Mouse (Mus musculus): Measurements from ENCODE around the gene Akap13. TPM values are rescaled to one million over a fixed set of nuclear protein-coding genes. Genes with fewer than 3 reads are reported as not detected.

The Akap13 gene
- polyA plus RNA-seq, 1 experiment from 2014 or later = 31.2 TPM

DNA sequence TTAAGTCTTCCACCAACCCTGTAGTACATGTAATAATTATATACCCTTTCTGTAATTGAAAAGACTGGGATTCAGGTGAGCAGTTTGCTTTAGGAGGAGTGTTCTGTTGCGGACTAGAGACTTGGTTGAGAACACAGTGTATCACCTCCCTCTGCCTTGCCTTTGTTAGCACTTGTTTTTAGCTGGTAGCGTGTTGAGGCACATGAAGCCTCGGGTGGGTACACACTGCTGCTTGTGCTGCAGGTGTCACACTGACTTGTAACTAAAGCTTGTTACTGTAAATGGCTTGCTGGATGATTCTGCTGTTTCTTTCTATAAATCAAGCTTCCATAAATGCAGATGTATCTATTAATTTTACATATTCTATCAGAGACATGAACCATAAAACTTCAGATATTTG, 75.3 kb downstream of the Akap13 start:
- whole genome bisulfite sequencing = 90% methylated on average over 3 of the region's 3 CpGs
- H3K36me3 ChIP-seq = no peaks in the 10 kb centered on the region
- no peaks in the 10 kb centered on the region for H3K27me3 ChIP-seq (ENCODE audit: low read depth, poor library complexity, severe bottlenecking)
- peaks cover 3% of the 10 kb centered on the region; the same call in 1 of the 2 replicates for H3K4me1 ChIP-seq
- H3K9me3 ChIP-seq (replicated peaks) = no peaks in the 10 kb centered on the region
- H3K27ac ChIP-seq = no peak overlapping the region
- no peak for DNase-seq (ENCODE audit: low spot score)
- no peak overlapping the region for H3K4me3 ChIP-seq

DNA sequence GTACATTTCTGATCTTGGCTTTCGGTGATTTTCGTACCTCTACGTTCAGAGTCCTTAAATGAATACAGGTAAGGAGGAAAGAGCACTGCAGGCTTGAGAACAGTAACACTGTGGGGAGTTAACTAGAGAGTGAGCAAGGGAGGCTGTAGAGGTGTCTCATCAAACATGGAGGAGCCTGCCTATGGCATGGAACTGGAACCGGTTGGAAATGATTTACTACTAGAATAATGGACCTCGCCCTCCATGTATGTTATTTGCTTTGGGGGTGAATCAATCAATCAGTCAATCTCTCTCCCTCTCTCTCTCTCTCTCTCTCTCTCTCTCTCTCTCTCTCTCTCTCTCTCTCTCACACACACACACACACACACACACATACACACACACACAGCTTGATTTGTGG, 77.7 kb downstream of the Akap13 start:
- DNase-seq (ENCODE audit: low spot score) = no peak
- WGBS = 94% methylated on average over 5 of the region's 5 CpGs
- no peaks in the 10 kb centered on the region for H3K4me1 ChIP-seq
- H3K36me3 ChIP-seq = 0 out of 2 replicates have a peak, but pooled peaks cover 3% of the 10 kb centered on the region
- H3K27me3 ChIP-seq (ENCODE audit: low read depth, poor library complexity, severe bottlenecking) = no peaks in the 10 kb centered on the region
- no peaks in the 10 kb centered on the region for H3K9me3 ChIP-seq (replicated peaks)
- no peak overlapping the region for H3K4me3 ChIP-seq
- no peak overlapping the region for H3K27ac ChIP-seq

DNA sequence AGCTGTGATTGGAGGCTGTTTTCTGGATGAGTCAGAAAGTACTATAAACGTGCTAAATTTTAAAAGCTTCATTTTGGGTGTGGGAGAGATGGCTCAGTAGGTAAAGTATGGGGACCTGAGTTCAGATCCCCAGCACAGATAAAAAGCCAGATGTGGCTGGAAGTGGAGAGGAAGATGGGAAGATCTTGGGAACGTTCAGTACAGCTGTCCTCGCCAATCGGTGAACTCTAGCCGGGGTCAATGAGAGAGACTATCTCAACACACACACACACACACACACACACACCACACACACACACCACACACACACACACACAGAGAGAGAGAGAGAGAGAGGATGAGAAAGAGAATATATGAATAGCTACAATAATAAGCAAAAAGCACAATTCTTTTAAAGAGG, 81.0 kb downstream of the Akap13 start:
- H3K4me3 ChIP-seq = no peak overlapping the region
- 91% methylated on average over 5 of the region's 5 CpGs for WGBS

DNA sequence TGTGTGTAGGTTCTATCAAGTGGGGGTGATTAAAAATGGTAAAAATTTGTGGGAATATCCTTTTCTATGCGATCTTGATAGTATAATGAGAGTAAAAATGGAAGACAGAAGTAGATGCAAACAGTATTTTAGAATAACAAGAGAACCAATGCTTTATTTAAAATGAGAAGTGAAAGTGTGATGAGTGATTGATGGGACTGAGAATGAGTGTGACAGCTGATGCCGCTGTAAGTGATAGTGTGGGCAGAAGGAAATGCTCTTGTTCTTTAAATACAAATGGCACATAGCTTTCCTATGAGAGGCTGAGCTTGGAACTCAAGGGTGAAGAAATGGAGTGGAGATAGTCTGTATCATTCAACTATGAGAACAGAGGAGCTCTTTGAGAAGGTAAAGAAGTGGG, 82.2 kb downstream of the Akap13 start:
- 93% methylated on average over 2 of the region's 2 CpGs for WGBS
- Histone ChIP-seq H3K27ac (no peak overlapping the region), H3K9me3 (replicated peaks) (no peaks in the 10 kb centered on the region), H3K4me1 (no peaks in the 10 kb centered on the region), H3K27me3 (ENCODE audit: low read depth, poor library complexity, severe bottlenecking) (no peaks in the 10 kb centered on the region), H3K4me3 (no peak overlapping the region), H3K36me3 (peaks cover 8% of the 10 kb centered on the region; the same call in 1 of the 2 replicates)
- DNase-seq (ENCODE audit: low spot score) = no peak

More for the DNA sequence above, 81.0 kb downstream of the Akap13 start:
- DNase-seq (ENCODE audit: low spot score) = no peak
- no peaks in the 10 kb centered on the region for H3K9me3 ChIP-seq (replicated peaks)
- no peaks in the 10 kb centered on the region for H3K27me3 ChIP-seq (ENCODE audit: low read depth, poor library complexity, severe bottlenecking)
- H3K36me3 ChIP-seq = peaks cover 8% of the 10 kb centered on the region; the same call in 1 of the 2 replicates
- H3K27ac ChIP-seq = no peak overlapping the region
- H3K4me1 ChIP-seq = no peaks in the 10 kb centered on the region

DNA sequence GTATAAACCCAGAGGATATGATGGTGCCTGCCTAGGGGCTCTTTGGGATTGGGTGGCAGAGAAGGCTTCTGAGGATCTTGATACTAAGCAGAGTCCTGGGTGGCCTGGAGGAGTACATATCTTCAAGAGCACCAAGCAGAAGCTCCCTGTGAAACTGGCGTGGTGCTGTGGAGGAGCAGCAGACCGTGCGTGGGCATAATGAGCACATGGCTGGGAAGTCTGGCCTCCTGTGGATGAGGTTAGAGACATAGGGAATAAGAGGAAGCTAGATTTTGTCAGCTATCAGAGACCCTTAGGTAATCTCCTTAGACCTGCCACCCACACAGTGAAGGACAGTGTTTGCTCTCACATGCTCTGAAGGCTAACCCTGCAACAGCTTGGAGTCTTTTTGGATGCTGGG, 83.2 kb downstream of the Akap13 start:
- Histone ChIP-seq H3K36me3 (peaks cover 8% of the 10 kb centered on the region; the same call in 1 of the 2 replicates), H3K27me3 (ENCODE audit: low read depth, poor library complexity, severe bottlenecking) (no peaks in the 10 kb centered on the region), H3K4me3 (no peak overlapping the region), H3K9me3 (replicated peaks) (no peaks in the 10 kb centered on the region), H3K4me1 (no peaks in the 10 kb centered on the region), H3K27ac (no peak overlapping the region)
- no peak for DNase-seq (ENCODE audit: low spot score)
- WGBS = 90% methylated on average over 3 of the region's 3 CpGs

DNA sequence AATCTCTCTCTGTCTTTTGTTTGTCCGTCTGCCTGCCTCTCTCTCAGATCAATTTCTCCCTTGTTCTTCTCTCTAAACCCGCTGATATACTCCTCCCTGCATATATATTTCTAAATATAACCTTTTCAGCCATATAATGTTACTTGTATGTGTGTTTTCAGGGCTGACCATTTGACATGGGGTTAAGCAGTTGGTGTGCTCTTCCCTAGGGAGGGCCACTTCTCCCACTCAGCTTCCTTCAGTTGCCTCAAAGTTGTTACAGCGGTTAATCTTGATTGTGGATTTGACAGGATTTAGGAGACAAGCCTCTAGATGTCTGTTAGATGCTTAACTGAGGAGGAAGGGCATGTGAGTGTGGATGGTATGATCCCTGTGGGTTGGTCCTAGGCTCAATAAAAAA, 83.8 kb downstream of the Akap13 start:
- DNase-seq (ENCODE audit: low spot score) = no peak
- H3K27ac ChIP-seq = no peak overlapping the region
- H3K4me3 ChIP-seq = no peak overlapping the region
- H3K9me3 ChIP-seq (replicated peaks) = no peaks in the 10 kb centered on the region
- WGBS = 89% methylated on average over 3 of the region's 3 CpGs
- H3K36me3 ChIP-seq = peaks cover 8% of the 10 kb centered on the region; the same call in 1 of the 2 replicates
- H3K27me3 ChIP-seq (ENCODE audit: low read depth, poor library complexity, severe bottlenecking) = no peaks in the 10 kb centered on the region
- no peaks in the 10 kb centered on the region for H3K4me1 ChIP-seq

DNA sequence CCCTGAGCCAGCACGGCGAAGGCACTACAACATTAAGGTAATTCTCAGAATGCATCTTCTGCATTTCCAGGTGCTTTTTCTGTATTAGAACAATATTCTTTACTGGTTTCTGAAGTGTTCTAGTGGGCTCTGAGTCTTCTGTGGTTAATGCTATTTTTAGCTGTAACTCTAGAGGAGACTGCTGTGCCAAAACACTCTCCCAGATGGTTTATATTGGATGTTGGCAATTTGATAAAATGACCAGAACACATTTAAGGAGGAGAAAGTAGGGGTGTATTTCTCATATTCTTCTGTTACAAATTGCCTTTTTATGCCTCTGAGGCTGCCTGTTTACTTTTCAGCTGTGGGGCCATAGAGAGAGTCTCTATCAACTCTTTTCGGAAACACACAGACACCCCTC, 94.5 kb downstream of the Akap13 start:
- Histone ChIP-seq H3K27me3 (ENCODE audit: low read depth, poor library complexity, severe bottlenecking) (no peaks in the 10 kb centered on the region), H3K36me3 (peaks cover 6% of the 10 kb centered on the region), H3K27ac (no peak overlapping the region), H3K4me3 (no peak overlapping the region), H3K4me1 (no peaks in the 10 kb centered on the region), H3K9me3 (replicated peaks) (no peaks in the 10 kb centered on the region)
- WGBS = 91% methylated on average over 3 of the region's 3 CpGs
- DNase-seq (ENCODE audit: low spot score) = no peak

DNA sequence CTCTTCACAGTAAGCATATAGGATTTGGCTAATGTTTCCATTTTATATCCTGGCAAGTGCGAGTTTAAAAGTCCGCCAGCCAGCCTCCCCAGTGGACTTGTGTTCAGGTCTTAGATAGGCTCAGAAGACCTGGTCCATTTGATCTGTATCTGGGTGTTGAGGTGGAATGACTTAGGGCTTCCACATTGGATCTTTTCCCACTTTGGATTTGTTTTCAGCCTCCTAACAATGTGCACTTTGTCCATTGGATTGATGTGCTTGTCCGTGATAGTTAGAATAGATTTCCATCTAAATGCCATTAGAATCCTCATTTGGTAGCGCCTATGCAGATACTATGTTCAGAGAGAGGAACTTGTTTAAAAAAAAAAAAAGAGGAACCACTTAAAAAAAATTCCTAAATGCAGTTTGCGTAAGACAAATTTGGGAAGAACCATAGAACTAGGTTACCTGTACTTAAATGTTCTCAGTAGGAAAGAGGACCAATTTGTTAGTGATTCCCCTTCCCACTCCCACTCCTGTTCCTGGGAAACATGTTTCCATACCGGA, 95.5 kb downstream of the Akap13 start:
- H3K27me3 ChIP-seq (ENCODE audit: low read depth, poor library complexity, severe bottlenecking) = no peaks in the 10 kb centered on the region
- H3K36me3 ChIP-seq = peaks cover 6% of the 10 kb centered on the region
- H3K27ac ChIP-seq = no peak overlapping the region
- 96% methylated on average over 6 of the region's 6 CpGs for WGBS
- H3K4me3 ChIP-seq = no peak overlapping the region
- H3K4me1 ChIP-seq = no peaks in the 10 kb centered on the region
- H3K9me3 ChIP-seq (replicated peaks) = no peaks in the 10 kb centered on the region
- no peak for DNase-seq (ENCODE audit: low spot score)

DNA sequence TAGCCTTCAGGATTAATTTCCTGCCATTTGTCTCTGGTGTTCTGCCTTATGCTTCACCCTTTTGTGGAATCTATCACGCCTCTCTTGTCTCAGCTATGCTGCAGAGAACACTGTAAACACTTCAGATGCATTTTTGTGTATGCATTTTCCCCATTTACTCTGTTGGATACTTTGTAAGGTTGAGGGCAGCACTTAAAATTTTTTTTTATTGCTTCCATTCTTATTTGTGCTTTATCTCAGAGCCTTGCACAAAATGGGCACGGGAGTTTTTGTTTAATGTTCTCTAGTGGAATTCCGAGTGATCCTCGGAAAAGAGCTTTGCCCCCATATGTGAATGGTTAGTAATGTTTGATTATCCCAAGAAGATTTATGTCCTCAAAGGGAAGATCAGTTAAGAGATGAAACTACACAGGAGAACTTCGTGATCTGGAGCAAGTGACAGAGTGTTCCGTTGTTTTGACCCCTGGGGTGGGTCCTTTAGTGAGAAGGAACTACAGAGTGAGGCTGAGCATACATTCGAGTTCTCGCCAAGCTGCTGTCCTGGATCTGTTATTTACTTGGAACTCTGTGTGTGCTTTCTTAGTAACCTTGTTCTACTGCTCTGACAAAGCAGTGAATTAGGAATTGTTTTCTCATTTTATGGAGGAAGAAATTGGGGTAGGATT, 97.8 kb downstream of the Akap13 start:
- H3K9me3 ChIP-seq (replicated peaks) = no peaks in the 10 kb centered on the region
- no peak overlapping the region for H3K27ac ChIP-seq
- H3K36me3 ChIP-seq = peaks cover 1% of the 10 kb centered on the region; the same call in 1 of the 2 replicates
- WGBS = 68% methylated on average over 8 of the region's 8 CpGs
- peaks cover 5% of the 10 kb centered on the region; the same call in 1 of the 2 replicates for H3K4me1 ChIP-seq
- H3K27me3 ChIP-seq (ENCODE audit: low read depth, poor library complexity, severe bottlenecking) = no peaks in the 10 kb centered on the region
- DNase-seq (ENCODE audit: low spot score) = no peak
- H3K4me3 ChIP-seq = no peak overlapping the region

DNA sequence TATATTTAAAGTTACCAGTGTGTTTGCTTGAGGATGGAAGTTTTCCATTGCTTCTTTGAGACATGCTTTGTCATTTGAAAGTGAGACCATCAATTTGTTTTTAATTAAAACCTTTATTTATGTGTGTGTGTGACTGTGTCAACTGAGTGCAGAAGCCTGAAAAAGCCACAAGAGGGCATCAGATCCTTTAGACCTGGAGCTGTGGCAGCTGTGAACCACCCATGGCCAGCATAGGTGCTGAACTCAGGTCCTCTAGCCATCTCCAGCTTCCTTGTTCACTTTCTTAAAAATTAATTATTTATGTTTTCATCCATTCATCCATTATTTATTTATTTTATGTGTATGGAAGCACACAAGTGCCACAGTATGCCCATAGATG, 98.3 kb downstream of the Akap13 start:
- Histone ChIP-seq H3K27ac (no peak overlapping the region), H3K27me3 (ENCODE audit: low read depth, poor library complexity, severe bottlenecking) (no peaks in the 10 kb centered on the region), H3K36me3 (no peaks in the 10 kb centered on the region), H3K9me3 (replicated peaks) (no peaks in the 10 kb centered on the region), H3K4me3 (no peak overlapping the region), H3K4me1 (peaks cover 10% of the 10 kb centered on the region)
- DNase-seq (ENCODE audit: low spot score) = no peak

DNA sequence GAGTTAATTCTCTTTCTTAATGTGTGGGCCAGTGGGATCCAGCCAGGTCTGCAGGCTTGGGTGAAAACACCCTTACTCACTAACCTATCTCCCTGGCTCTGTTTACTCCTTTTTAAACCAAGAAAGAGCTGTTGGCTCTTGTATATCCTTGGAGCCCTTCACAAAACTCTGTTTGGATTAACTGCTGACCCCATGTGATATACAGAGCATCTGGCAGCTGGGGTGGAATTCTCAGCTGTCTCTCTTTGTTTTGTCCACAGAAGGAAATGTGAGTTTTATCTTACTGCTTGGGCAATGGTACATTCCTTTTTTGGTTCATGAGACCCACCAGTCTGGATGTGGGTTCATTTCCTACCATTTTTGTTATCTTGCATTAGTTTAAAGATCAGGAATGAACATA, 98.7 kb downstream of the Akap13 start:
- no peak overlapping the region for H3K4me3 ChIP-seq
- no peaks in the 10 kb centered on the region for H3K27me3 ChIP-seq (ENCODE audit: low read depth, poor library complexity, severe bottlenecking)
- DNase-seq (ENCODE audit: low spot score) = no peak
- no peaks in the 10 kb centered on the region for H3K36me3 ChIP-seq
- H3K9me3 ChIP-seq (replicated peaks) = no peaks in the 10 kb centered on the region
- no peak overlapping the region for H3K27ac ChIP-seq
- H3K4me1 ChIP-seq = peaks cover 12% of the 10 kb centered on the region

DNA sequence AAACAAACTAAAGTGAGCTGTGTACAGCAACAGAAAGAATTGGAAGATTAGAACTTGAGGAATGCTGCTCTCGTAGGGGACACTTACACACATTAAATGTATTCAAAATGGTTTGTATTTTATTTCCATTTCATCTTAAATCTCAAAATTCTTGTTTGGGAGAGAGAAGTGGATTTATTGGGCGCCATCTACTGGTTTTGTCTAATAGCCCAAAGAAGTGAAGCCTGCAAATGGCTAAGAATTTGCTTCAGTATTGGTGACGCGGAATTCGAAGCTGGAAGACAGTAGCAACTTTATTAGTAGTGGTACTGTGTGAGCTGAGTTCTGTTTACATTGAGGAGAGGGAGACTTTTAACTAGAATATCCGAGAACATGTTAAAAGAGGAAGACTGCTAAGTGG, 100.6 kb downstream of the Akap13 start:
- no peak for DNase-seq (ENCODE audit: low spot score)

DNA sequence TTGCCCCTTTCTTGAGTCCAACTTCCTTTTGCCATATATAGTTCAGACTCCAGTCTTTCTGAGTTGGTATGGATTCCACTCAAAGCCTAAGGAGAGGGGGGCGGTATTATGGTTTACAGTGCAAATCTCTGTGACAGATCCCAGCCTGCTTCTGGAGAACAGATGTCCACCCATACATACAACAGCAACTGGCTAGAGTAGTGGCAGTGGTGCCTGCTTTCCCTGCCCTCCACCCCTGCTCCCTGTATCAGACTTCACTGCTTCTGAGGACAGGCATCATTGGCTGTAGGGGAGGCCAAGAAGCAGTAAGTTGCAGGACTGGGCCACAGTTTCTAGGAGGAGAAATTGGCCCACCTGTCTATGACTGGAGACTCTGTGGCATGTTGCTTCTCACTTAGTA, 102.9 kb downstream of the Akap13 start:
- peaks cover 12% of the 10 kb centered on the region for H3K4me1 ChIP-seq
- 0 out of 2 replicates have a peak overlapping the region, but pooled peaks have one; percentile 15 for H3K27ac ChIP-seq
- H3K36me3 ChIP-seq = no peaks in the 10 kb centered on the region
- no peaks in the 10 kb centered on the region for H3K27me3 ChIP-seq (ENCODE audit: low read depth, poor library complexity, severe bottlenecking)
- no peaks in the 10 kb centered on the region for H3K9me3 ChIP-seq (replicated peaks)
- no peak for DNase-seq (ENCODE audit: low spot score)
- WGBS = 94% methylated on average over 1 of the region's 1 CpGs
- no peak overlapping the region for H3K4me3 ChIP-seq

More for the DNA sequence above, 100.6 kb downstream of the Akap13 start:
- Histone ChIP-seq H3K4me3 (no peak overlapping the region), H3K36me3 (no peaks in the 10 kb centered on the region), H3K4me1 (peaks cover 12% of the 10 kb centered on the region), H3K9me3 (replicated peaks) (no peaks in the 10 kb centered on the region), H3K27ac (no peak overlapping the region), H3K27me3 (ENCODE audit: low read depth, poor library complexity, severe bottlenecking) (no peaks in the 10 kb centered on the region)
- WGBS = 69% methylated on average over 6 of the region's 6 CpGs

DNA sequence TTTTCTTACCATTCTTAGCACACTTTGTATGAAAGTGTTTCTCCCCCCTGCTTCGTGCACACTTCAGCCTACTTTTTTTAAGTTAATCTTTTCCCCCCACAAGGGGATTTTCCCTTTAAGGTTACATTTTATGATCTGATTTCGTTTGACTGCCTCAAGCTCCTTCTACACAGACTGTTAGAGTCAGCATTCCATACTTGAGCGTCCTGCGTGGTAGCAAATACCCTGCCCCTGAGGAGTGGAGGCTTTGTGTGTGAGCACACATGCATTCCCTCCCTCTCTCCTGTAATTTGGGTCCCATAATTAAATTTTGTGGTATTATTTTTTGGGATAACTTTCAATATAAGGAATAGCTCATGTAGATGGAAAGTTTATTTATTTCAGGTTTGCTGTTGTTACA, 103.8 kb downstream of the Akap13 start:
- Histone ChIP-seq H3K36me3 (no peaks in the 10 kb centered on the region), H3K4me3 (no peak overlapping the region), H3K27me3 (ENCODE audit: low read depth, poor library complexity, severe bottlenecking) (no peaks in the 10 kb centered on the region), H3K27ac (no peak overlapping the region), H3K9me3 (replicated peaks) (no peaks in the 10 kb centered on the region), H3K4me1 (peaks cover 12% of the 10 kb centered on the region)
- no peak for DNase-seq (ENCODE audit: low spot score)
- 74% methylated on average over 4 of the region's 4 CpGs for WGBS
